Mouse (Mus musculus) hindlimb bud, embryonic 11.5 days (tissue): Measurements from ENCODE around the gene Git2.

Experiments
- DNase-seq: peaks from one replicate; pipeline ENCODE4 v3.0.0-alpha.2; 2012; ENCODE audit warnings: low read depth, low spot score; ENCODE audit errors: extremely low spot score

The Git2 gene

GRCm38 (mm10) chr5:114797253-114797652 lies 21.9 kb upstream of the Git2 start:
- no peak for DNase-seq

GRCm38 (mm10) chr5:114796299-114797012 lies 21.1 kb upstream of the Git2 start:
- DNase-seq = no peak

GRCm38 (mm10) chr5:114795653-114796052 lies 20.3 kb upstream of the Git2 start:
- no peak for DNase-seq

- no peak for DNase-seq
Measured at GRCm38 (mm10) chr5:114795231-114795630, 19.9 kb upstream of the Git2 start.

GRCm38 (mm10) chr5:114794609-114795008 lies 19.3 kb upstream of the Git2 start:
- no peak for DNase-seq

GRCm38 (mm10) chr5:114793317-114793716 lies 18.0 kb upstream of the Git2 start:
- no peak for DNase-seq

GRCm38 (mm10) chr5:114785196-114785595 lies 9.9 kb upstream of the Git2 start:
- DNase-seq = no peak

GRCm38 (mm10) chr5:114784622-114785165 lies 9.4 kb upstream of the Git2 start:
- DNase-seq = no peak

- no peak for DNase-seq
Measured at GRCm38 (mm10) chr5:114783405-114784163, 8.3 kb upstream of the Git2 start.

- no peak for DNase-seq
Measured at GRCm38 (mm10) chr5:114782991-114783390, 7.7 kb upstream of the Git2 start.

- DNase-seq = no peak
Measured at GRCm38 (mm10) chr5:114780912-114781311, 5.6 kb upstream of the Git2 start.

- DNase-seq = no peak
Measured at GRCm38 (mm10) chr5:114779956-114780489, 4.7 kb upstream of the Git2 start.

- DNase-seq = no peak
Measured at GRCm38 (mm10) chr5:114776174-114776573, 857 bp upstream of the Git2 start.

- DNase-seq = peak; percentile 72
Measured at GRCm38 (mm10) chr5:114774403-114775051, 790 bp downstream of the Git2 start, which contains the start of gene Ankrd13a. Ankrd13a (plus strand) TSS chr5:114774677.

- no peak for DNase-seq
Measured at GRCm38 (mm10) chr5:114773780-114774179, 1.5 kb downstream of the Git2 start.

- DNase-seq = peak; percentile 73
Measured at GRCm38 (mm10) chr5:114773211-114773710, 2.1 kb downstream of the Git2 start.

GRCm38 (mm10) chr5:114772456-114773203 lies 2.7 kb downstream of the Git2 start:
- DNase-seq = no peak

- DNase-seq = no peak
Measured at GRCm38 (mm10) chr5:114771796-114772195, 3.5 kb downstream of the Git2 start.

- DNase-seq = no peak
Measured at GRCm38 (mm10) chr5:114769786-114770185, 5.5 kb downstream of the Git2 start.

GRCm38 (mm10) chr5:114767185-114767584 lies 8.1 kb downstream of the Git2 start:
- no peak for DNase-seq
